9 mouse cellular contexts compared by ENCODE assay signal in genomic region chr6:31453735-31454134, GRCm38 (mm10). TPM values are rescaled to one million over a fixed set of nuclear protein-coding genes. Genes with fewer than 3 reads are reported as not detected.
DNase-seq lines count a peak whose midpoint lies in the region; ATAC-seq and TF ChIP-seq lines count a peak whose summit lies in the region.
"Had no signal": no experiment of that assay in that cellular context is flagged by ENCODE, and none has a peak within 500 bp of the region (broad histone marks: within the 10 kb centered on the region; RNA-seq: fewer than 3 reads in every experiment).

No protein-coding gene starts in this region.

- peak; percentile 74 for TF ChIP-seq CTCF in intestine, postnatal 0 days (IDR thresholded peaks at IDR 0.05; ENCODE audit: low read depth)

- H3K4me1 ChIP-seq in intestine, postnatal 0 days (replicated peaks; ENCODE audit: control insufficient read depth, insufficient read depth, low read length) = no peaks in the 10 kb centered on the region
- no peaks in the 10 kb centered on the region for H3K4me1 ChIP-seq in intestine, embryonic 16.5 days (ENCODE audit: control insufficient read depth, insufficient read depth, low read length)
- H3K4me1 ChIP-seq: embryonic facial prominence, embryonic 15.5 days; limb, embryonic 12.5 days had no signal

- H3K9ac ChIP-seq in intestine, postnatal 0 days (ENCODE audit: low read depth, low read length) = no peak overlapping the region
- no peak overlapping the region for H3K9ac ChIP-seq in intestine, embryonic 16.5 days (ENCODE audit: low read depth, low read length)
- H3K9ac ChIP-seq: embryonic facial prominence, embryonic 15.5 days; limb, embryonic 12.5 days had no signal

- DNase-seq in 3134 (ENCODE audit: extremely low read depth, insufficient read length, low spot score) (peak; percentile 10), A20 (ENCODE audit: low read depth, low spot score) (peak; percentile 46)
- DNase-seq in cerebellum, postnatal 14 days = peak; percentile 55 to 58
- DNase-seq in left cerebral cortex, postnatal 4 days = peak; percentile 5
- no peak for DNase-seq in ovary, postnatal 36 days (ENCODE audit: low spot score)

- H3K27me3 ChIP-seq in intestine, postnatal 0 days (replicated peaks; ENCODE audit: control insufficient read depth, insufficient read depth, low read length) = no peaks in the 10 kb centered on the region
- no peaks in the 10 kb centered on the region for H3K27me3 ChIP-seq in intestine, embryonic 16.5 days (replicated peaks; ENCODE audit: control insufficient read depth, insufficient read depth, low read length)
- H3K27me3 ChIP-seq: embryonic facial prominence, embryonic 15.5 days; limb, embryonic 12.5 days had no signal

- no peaks in the 10 kb centered on the region for H3K9me3 ChIP-seq in intestine, postnatal 0 days (ENCODE audit: control insufficient read depth)
- no peaks in the 10 kb centered on the region for H3K9me3 ChIP-seq in intestine, embryonic 16.5 days (ENCODE audit: control insufficient read depth, low read length)
- H3K9me3 ChIP-seq: embryonic facial prominence, embryonic 15.5 days; limb, embryonic 12.5 days had no signal

- no peak overlapping the region for H3K27ac ChIP-seq in intestine, postnatal 0 days (ENCODE audit: low read depth, low read length)
- no peak overlapping the region for H3K27ac ChIP-seq in intestine, embryonic 16.5 days (ENCODE audit: low read length)
- H3K27ac ChIP-seq: embryonic facial prominence, embryonic 15.5 days; limb, embryonic 12.5 days had no signal

- H3K4me3 ChIP-seq in intestine, postnatal 0 days (ENCODE audit: low read depth, low read length) = no peak overlapping the region
- H3K4me3 ChIP-seq in intestine, embryonic 16.5 days (ENCODE audit: low read length) = no peak overlapping the region
- H3K4me3 ChIP-seq: embryonic facial prominence, embryonic 15.5 days; limb, embryonic 12.5 days had no signal

- no peak overlapping the region for H3K4me2 ChIP-seq in intestine, postnatal 0 days (replicated peaks; ENCODE audit: low read depth)
- H3K4me2 ChIP-seq in intestine, embryonic 16.5 days (ENCODE audit: low read depth, low read length) = no peak overlapping the region
- H3K4me2 ChIP-seq: embryonic facial prominence, embryonic 15.5 days; limb, embryonic 12.5 days had no signal

- intact Hi-C loops in left cerebral cortex, postnatal 4 days (cut with DNase I) = loop anchor here (5.0 kb wide), 1 partner anchor 261 kb away; no protein-coding TSS in a partner anchor

- ATAC-seq in intestine, postnatal 0 days = no peak
- no peak for ATAC-seq in intestine, embryonic 16.5 days

- peaks cover 23% of the 10 kb centered on the region for H3K36me3 ChIP-seq in intestine, postnatal 0 days (ENCODE audit: control insufficient read depth, insufficient read depth)
- H3K36me3 ChIP-seq in intestine, embryonic 16.5 days (ENCODE audit: control insufficient read depth, insufficient read depth, low read length) = no peaks in the 10 kb centered on the region

RNA-seq across cellular contexts. Expression of gene Mkln1, which starts 55.2 kb away (rescaled TPM):
- 109 and 119 TPM in 2 replicates for polyA plus RNA-seq in intestine, postnatal 0 days (2015; fragmentation: Nextera tagmentation; extraction: Ambion mirVana)
- 168 and 174 TPM in 2 replicates for polyA plus RNA-seq in intestine, embryonic 16.5 days (2015; fragmentation: Nextera tagmentation; extraction: Ambion mirVana)
- total RNA-seq in left cerebral cortex, postnatal 4 days (2021) = 100 to 1,000 TPM; 118 to 129 TPM
